Mouse (Mus musculus) limb, embryonic 13.5 days (tissue): ENCODE measurements at regions not wholly inside any gene's neighbourhood (a gene's known extent, or its start where the extent isn't known, plus 50 kb on each side); places are given as distances from the start of the nearest gene placed in this dataset.

ENCODE experiments used
- ATAC-seq: fragments of 200-750 bp; cut with Nextera tagmentation; 2 replicates; pipeline ENCODE4 v1.8.0; 2017; ENCODE audit warnings: low read depth, moderate number of reproducible peaks, moderate TSS enrichment; ENCODE audit not compliant: low FRiP score
- H3K27ac ChIP-seq: fragments of 300-500 bp; sonication (generic); 2 replicates; pipeline ENCODE4 v1.5.1; 2015; ENCODE audit warnings: inconsistent platforms, mild to moderate bottlenecking, moderate library complexity
- H3K27me3 ChIP-seq: fragments of 300-500 bp; sonication (generic); 2 replicates; pipeline ENCODE4 v1.6.1; 2015; ENCODE audit warnings: mild to moderate bottlenecking, inconsistent platforms
- H3K36me3 ChIP-seq: fragments of 300-500 bp; sonication (generic); 2 replicates; pipeline ENCODE4 v1.6.1; 2015; ENCODE audit warnings: inconsistent platforms, mild to moderate bottlenecking, moderate library complexity
- H3K4me1 ChIP-seq: fragments of 300-500 bp; sonication (generic); 2 replicates; pipeline ENCODE4 v1.6.1; 2015; ENCODE audit warnings: inconsistent platforms
- H3K4me2 ChIP-seq: fragments of 300-500 bp; sonication (generic); replicated peaks from 2 replicates; pipeline ENCODE4 v1.6.1; 2015; ENCODE audit warnings: inconsistent platforms, mild to moderate bottlenecking, moderate library complexity
- H3K4me3 ChIP-seq: fragments of 300-500 bp; sonication (generic); 2 replicates; pipeline ENCODE4 v1.5.1; 2015; ENCODE audit warnings: moderate library complexity, mild to moderate bottlenecking, inconsistent platforms
- H3K9ac ChIP-seq: fragments of 300-500 bp; sonication (generic); 2 replicates; pipeline ENCODE4 v1.6.1; 2015; ENCODE audit warnings: mild to moderate bottlenecking, inconsistent platforms
- H3K9me3 ChIP-seq: fragments of 300-500 bp; sonication (generic); 2 replicates; pipeline ENCODE4 v1.6.1; 2016; ENCODE audit warnings: inconsistent platforms
- WGBS: fragments of 180-500 bp; shearing (Covaris S2); methylation state at CpG from one replicate; pipeline ENCODE4 v1.1.7; 2015; 5-methylcytosine and 5-hydroxymethylcytosine counted together

- Histone ChIP-seq H3K9ac (no peak overlapping the region), H3K4me3 (no peak overlapping the region), H3K27ac (no peak overlapping the region), H3K4me1 (no peaks in the 10 kb centered on the region), H3K9me3 (no peaks in the 10 kb centered on the region), H3K27me3 (no peaks in the 10 kb centered on the region), H3K36me3 (no peaks in the 10 kb centered on the region), H3K4me2 (no peak overlapping the region)
- no peak for ATAC-seq
Observed at GRCm38 (mm10) chr8:7206596-7206995, 1454.4 kb downstream of the Efnb2 start.

GRCm38 (mm10) chr8:7205086-7205485 lies 1456.0 kb downstream of the Efnb2 start:
- H3K9ac ChIP-seq, result no peak overlapping the region
- ATAC-seq, result no peak
- H3K9me3 ChIP-seq, result no peaks in the 10 kb centered on the region
- no peak overlapping the region for H3K27ac ChIP-seq
- H3K4me1 ChIP-seq, result no peaks in the 10 kb centered on the region
- H3K4me3 ChIP-seq, result no peak overlapping the region
- 82% methylated on average over 4 of the region's 4 CpGs for WGBS
- H3K27me3 ChIP-seq, result no peaks in the 10 kb centered on the region
- H3K4me2 ChIP-seq, result no peak overlapping the region
- H3K36me3 ChIP-seq, result no peaks in the 10 kb centered on the region

DNA sequence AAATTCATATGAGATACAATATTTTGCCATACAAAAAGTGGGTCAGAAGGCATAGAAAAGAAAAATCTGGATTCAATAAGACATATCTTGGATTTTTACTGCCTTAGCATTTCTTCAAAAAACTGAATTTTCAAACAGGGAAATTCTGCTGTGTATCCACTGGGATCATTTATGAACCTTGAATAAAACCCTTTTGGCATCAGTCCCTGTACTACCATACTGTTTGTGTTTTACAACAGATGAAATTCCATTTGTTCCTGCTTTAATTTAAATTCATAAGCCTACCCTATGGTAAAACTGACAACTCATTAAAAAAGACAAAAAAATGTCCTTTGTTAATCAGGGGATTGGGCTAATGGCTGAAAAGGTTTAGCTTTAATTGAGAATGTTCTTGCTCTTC lies 1470.3 kb downstream of the Efnb2 start:
- Histone ChIP-seq H3K4me3 (no peak overlapping the region), H3K9ac (no peak overlapping the region), H3K4me1 (no peaks in the 10 kb centered on the region), H3K36me3 (no peaks in the 10 kb centered on the region), H3K27ac (no peak overlapping the region), H3K27me3 (no peaks in the 10 kb centered on the region), H3K9me3 (no peaks in the 10 kb centered on the region), H3K4me2 (no peak overlapping the region)
- ATAC-seq, result no peak

- H3K4me1 ChIP-seq, result no peaks in the 10 kb centered on the region
- no peak overlapping the region for H3K27ac ChIP-seq
- 97% methylated on average over 5 of the region's 5 CpGs for WGBS
- H3K9me3 ChIP-seq, result no peaks in the 10 kb centered on the region
- H3K36me3 ChIP-seq, result no peaks in the 10 kb centered on the region
- H3K4me2 ChIP-seq, result no peak overlapping the region
- H3K27me3 ChIP-seq, result no peaks in the 10 kb centered on the region
- H3K4me3 ChIP-seq, result no peak overlapping the region
- H3K9ac ChIP-seq, result no peak overlapping the region
- no peak for ATAC-seq
Observed at GRCm38 (mm10) chr8:7163361-7163760, 1497.7 kb downstream of the Efnb2 start.

- H3K9ac ChIP-seq, result no peak overlapping the region
- no peaks in the 10 kb centered on the region for H3K27me3 ChIP-seq
- ATAC-seq, result no peak
- WGBS, result 51% methylated on average over 4 of the region's 4 CpGs
- H3K36me3 ChIP-seq, result no peaks in the 10 kb centered on the region
- no peaks in the 10 kb centered on the region for H3K9me3 ChIP-seq
- no peak overlapping the region for H3K4me3 ChIP-seq
- 0 out of 2 replicates have a peak, but pooled peaks cover 5% of the 10 kb centered on the region for H3K4me1 ChIP-seq
- no peak overlapping the region for H3K4me2 ChIP-seq
- H3K27ac ChIP-seq, result no peak overlapping the region
Observed at GRCm38 (mm10) chr8:7131746-7132145, 1529.3 kb downstream of the Efnb2 start.

- no peaks in the 10 kb centered on the region for H3K36me3 ChIP-seq
Observed at GRCm38 (mm10) chr8:7108849-7109248, 1552.2 kb downstream of the Efnb2 start.

GRCm38 (mm10) chr8:7097577-7097976 lies 1563.5 kb downstream of the Efnb2 start:
- Histone ChIP-seq H3K9ac (no peak overlapping the region), H3K4me1 (0 out of 2 replicates have a peak, but pooled peaks cover 2% of the 10 kb centered on the region), H3K4me2 (no peak overlapping the region), H3K27ac (no peak overlapping the region), H3K4me3 (no peak overlapping the region), H3K27me3 (no peaks in the 10 kb centered on the region), H3K36me3 (no peaks in the 10 kb centered on the region), H3K9me3 (no peaks in the 10 kb centered on the region)
- 30% methylated on average over 2 of the region's 2 CpGs for WGBS
- no peak for ATAC-seq

More at GRCm38 (mm10) chr8:7108849-7109248, 1552.2 kb downstream of the Efnb2 start:
- H3K27me3 ChIP-seq, result no peaks in the 10 kb centered on the region
- no peak overlapping the region for H3K4me3 ChIP-seq
- no peaks in the 10 kb centered on the region for H3K9me3 ChIP-seq
- ATAC-seq, result no peak
- no peak overlapping the region for H3K4me2 ChIP-seq
- no peak overlapping the region for H3K9ac ChIP-seq
- no peaks in the 10 kb centered on the region for H3K4me1 ChIP-seq
- H3K27ac ChIP-seq, result no peak overlapping the region

DNA sequence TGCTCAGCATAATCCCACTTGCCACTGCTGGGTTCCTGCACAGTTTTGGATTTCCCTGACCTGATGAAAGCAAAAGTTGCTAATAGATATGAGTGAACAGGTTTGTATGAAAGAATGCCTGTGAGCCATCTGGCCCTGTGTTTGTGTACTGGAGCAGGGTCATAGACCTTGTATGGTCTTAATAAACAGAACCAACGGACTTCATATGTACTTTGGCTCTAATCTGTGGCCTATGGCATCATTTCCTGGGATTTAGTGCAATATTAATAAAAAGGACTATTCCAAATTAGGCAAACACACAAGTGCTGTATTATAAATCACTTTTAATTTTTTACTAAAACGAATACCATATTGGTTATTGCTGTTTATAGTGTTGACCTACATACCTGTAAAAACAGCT lies 1568.2 kb downstream of the Efnb2 start:
- H3K27me3 ChIP-seq, result no peaks in the 10 kb centered on the region
- H3K4me3 ChIP-seq, result no peak overlapping the region
- no peaks in the 10 kb centered on the region for H3K9me3 ChIP-seq
- 20% methylated on average over 2 of the region's 2 CpGs for WGBS
- H3K36me3 ChIP-seq, result no peaks in the 10 kb centered on the region
- ATAC-seq, result no peak
- no peak overlapping the region for H3K27ac ChIP-seq
- H3K4me2 ChIP-seq, result no peak overlapping the region
- 0 out of 2 replicates have a peak, but pooled peaks cover 3% of the 10 kb centered on the region for H3K4me1 ChIP-seq
- no peak overlapping the region for H3K9ac ChIP-seq

- Histone ChIP-seq H3K27me3 (no peaks in the 10 kb centered on the region), H3K36me3 (no peaks in the 10 kb centered on the region), H3K9me3 (no peaks in the 10 kb centered on the region), H3K4me2 (no peak overlapping the region), H3K27ac (no peak overlapping the region), H3K9ac (no peak overlapping the region), H3K4me3 (no peak overlapping the region), H3K4me1 (0 out of 2 replicates have a peak, but pooled peaks cover 3% of the 10 kb centered on the region)
- ATAC-seq, result no peak
- 36% methylated on average over 2 of the region's 2 CpGs for WGBS
Observed at GRCm38 (mm10) chr8:7088123-7088522, 1572.9 kb downstream of the Efnb2 start.

- Histone ChIP-seq H3K9me3 (peaks cover 4% of the 10 kb centered on the region; the same call in 1 of the 2 replicates), H3K9ac (no peak overlapping the region), H3K4me1 (no peaks in the 10 kb centered on the region), H3K27ac (no peak overlapping the region), H3K27me3 (no peaks in the 10 kb centered on the region), H3K4me2 (no peak overlapping the region), H3K4me3 (no peak overlapping the region), H3K36me3 (no peaks in the 10 kb centered on the region)
- WGBS, result 73% methylated on average over 4 of the region's 4 CpGs
- ATAC-seq, result peak; percentile 73
Observed at GRCm38 (mm10) chr8:7060255-7060656, 1600.8 kb downstream of the Efnb2 start.

GRCm38 (mm10) chr8:7026247-7026844 lies 1634.7 kb downstream of the Efnb2 start:
- 62% methylated on average over 3 of the region's 3 CpGs for WGBS
- ATAC-seq, result peak; percentile 64
- H3K36me3 ChIP-seq, result no peaks in the 10 kb centered on the region
- H3K9ac ChIP-seq, result no peak overlapping the region
- H3K4me3 ChIP-seq, result no peak overlapping the region
- H3K4me1 ChIP-seq, result peaks cover 9% of the 10 kb centered on the region
- H3K4me2 ChIP-seq, result no peak overlapping the region
- H3K27me3 ChIP-seq, result peaks cover 17% of the 10 kb centered on the region
- H3K9me3 ChIP-seq, result no peaks in the 10 kb centered on the region
- H3K27ac ChIP-seq, result no peak overlapping the region

- Histone ChIP-seq H3K27ac (no peak overlapping the region), H3K4me1 (peaks cover 9% of the 10 kb centered on the region), H3K4me2 (no peak overlapping the region), H3K9ac (no peak overlapping the region), H3K27me3 (peaks cover 17% of the 10 kb centered on the region), H3K9me3 (no peaks in the 10 kb centered on the region), H3K36me3 (no peaks in the 10 kb centered on the region), H3K4me3 (no peak overlapping the region)
- 82% methylated on average over 3 of the region's 3 CpGs for WGBS
- ATAC-seq, result no peak
Observed at GRCm38 (mm10) chr8:7024336-7024735, 1636.7 kb downstream of the Efnb2 start.

DNA sequence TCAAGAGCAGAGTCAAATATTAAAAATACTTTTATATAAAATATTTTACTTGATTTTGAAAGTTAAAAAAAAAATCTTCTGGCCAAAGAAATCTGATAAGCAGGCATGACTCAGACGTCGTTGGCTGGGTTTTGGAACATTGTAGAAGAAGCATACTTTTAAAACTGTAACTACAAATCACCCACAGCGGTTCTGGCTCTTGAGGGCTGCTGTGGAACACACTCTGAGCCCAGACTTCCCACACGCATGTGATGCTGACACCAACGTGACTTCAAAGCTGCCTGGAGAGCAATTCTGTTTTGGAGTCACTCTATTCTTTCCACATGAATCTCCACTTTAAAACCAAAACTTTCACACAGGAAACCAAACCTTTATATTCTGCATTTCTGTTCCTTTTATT lies 1649.2 kb downstream of the Efnb2 start:
- WGBS, result 17% methylated on average over 5 of the region's 5 CpGs
- ATAC-seq, result no peak

More for the DNA sequence above, 1649.2 kb downstream of the Efnb2 start:
- Histone ChIP-seq H3K36me3 (no peaks in the 10 kb centered on the region), H3K4me1 (peaks cover 7% of the 10 kb centered on the region; the same call in 1 of the 2 replicates), H3K4me2 (no peak overlapping the region), H3K27me3 (no peaks in the 10 kb centered on the region), H3K4me3 (no peak overlapping the region), H3K27ac (no peak overlapping the region), H3K9ac (no peak overlapping the region), H3K9me3 (no peaks in the 10 kb centered on the region)
